Mouse (Mus musculus) right cerebral cortex, postnatal 25 days (tissue): Measurements from ENCODE around the gene Ptprh.

Experiments
- DNase-seq: peaks from one replicate; pipeline ENCODE4 v3.0.0; 2022

Gene Ptprh

DNA sequence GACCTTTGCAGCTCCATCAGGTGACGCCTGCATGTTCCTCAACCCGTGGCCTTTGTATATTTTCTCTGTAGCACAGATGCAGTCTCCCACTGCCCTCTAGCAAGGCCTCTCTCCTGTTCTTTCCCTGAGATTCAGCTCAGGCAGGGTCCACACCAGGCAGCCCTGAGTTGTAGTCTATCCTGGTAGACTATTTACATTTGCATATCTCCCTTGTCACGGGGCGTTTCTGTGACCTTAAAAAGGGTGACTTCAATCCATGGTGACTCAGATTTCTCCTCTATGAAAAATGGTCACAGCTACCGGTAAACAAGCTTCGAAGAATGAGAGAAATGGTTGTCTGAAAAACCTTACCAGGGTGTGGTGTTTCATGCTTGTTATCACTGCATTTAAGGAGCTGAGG, at the start of gene Ptprh:
TSS of gene Ptprh (minus strand) at position 169 of the 400 bp plus-strand sequence.
- no peak for DNase-seq

DNA sequence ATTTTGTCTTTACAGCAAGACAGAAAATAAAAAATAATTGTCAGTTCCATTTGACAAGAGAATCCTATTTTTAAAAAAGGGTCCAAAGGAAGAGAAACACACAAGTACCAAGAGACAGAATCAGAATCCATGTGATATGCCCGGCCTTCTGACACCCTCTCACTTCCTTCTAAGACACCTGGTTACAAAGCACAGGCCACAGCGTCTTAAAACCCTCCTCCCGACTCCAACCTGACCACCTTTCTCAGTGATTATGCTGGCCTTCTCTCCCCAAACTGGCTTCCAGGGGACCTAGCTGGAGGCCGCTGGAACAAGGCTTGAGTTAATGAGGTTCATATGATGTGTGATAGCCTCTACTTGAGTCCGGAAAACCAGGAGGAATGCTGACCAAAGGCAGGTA, 49.5 kb upstream of the Ptprh start:
- no peak for DNase-seq

DNA sequence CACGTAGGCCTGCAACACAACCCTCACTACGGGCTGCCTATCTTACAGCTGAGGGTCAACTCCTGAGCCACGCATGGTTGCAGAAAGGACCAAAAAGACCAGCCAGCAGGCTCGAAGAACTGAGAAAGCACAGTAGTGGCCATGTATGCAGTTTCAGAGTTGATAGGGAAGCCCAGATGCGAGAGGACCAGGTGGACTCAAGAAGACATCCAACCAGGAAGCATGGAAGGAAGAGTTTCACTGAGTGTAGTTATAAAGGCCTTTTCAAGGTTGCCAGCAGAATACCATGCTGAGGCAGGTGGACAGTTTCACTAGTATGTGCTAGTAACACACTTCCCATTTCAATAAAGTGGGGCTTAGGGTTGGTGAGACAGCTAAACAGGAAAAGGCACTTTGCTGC, 48.9 kb upstream of the Ptprh start:
- no peak for DNase-seq

DNA sequence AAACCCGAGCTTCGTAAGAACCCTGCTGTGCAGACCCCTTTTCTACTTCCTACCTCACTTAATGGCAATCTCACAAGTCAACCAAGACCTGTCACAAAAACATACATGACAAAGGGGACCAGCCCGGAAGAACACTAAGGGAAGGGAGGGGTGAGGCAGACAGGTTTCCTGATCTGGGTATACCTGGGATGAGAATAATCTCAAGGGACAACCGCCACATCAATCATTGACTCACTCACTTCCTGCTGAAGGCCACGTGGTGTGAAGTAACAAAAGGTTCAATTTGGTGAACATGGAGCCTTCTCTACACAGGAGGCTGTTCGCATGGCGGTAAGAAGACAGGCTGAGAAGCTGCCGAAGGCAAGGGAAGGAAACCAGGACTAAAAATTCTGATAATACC, 47.7 kb upstream of the Ptprh start:
- no peak for DNase-seq

DNA sequence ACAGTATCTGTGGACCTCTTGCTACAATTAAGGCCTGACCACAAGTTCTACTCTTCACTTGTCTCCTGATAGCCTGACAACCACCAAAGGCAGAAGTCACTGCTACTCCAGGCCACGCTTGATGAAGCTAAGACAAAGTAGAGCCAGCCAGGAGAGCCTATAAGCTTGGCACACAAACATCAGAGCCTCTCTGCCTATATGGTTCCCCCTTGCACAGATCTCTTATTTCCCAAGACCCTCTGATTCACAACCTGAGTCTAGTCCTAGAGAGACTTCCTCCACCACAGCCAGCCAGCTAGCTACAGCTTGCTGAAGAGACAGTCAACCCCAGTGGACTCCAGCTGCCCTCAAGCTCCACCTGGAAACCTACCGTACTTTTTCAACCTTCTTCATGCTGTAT, 44.2 kb upstream of the Ptprh start:
- no peak for DNase-seq

DNA sequence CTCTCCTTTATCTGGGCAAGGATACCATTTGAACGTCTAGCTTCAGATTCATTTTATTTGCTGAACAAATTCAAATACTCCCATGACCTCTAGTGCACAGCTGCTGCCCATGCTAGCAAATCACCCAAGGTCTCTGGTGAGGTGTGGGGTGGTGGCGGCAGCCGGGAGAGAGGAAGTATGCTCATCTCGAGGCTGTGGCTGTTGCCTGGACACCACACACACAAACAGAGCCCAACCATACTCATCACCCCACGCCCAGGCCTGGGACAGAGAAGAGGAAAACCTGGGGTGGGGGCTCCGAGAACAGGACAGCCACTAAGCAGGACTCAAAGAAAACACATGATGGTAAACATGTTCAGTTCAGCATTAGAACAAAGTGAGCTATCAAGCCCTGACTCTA, 43.5 kb upstream of the Ptprh start:
- no peak for DNase-seq

- DNase-seq: no peak
These were observed 43.0 kb upstream of the Ptprh start for GRCm38 (mm10) chr7:4646806-4647205.

- DNase-seq: no peak
These were observed 39.4 kb upstream of the Ptprh start for GRCm38 (mm10) chr7:4643225-4643624.

GRCm38 (mm10) chr7:4641956-4642355, 38.1 kb upstream of the Ptprh start:
- no peak for DNase-seq

DNA sequence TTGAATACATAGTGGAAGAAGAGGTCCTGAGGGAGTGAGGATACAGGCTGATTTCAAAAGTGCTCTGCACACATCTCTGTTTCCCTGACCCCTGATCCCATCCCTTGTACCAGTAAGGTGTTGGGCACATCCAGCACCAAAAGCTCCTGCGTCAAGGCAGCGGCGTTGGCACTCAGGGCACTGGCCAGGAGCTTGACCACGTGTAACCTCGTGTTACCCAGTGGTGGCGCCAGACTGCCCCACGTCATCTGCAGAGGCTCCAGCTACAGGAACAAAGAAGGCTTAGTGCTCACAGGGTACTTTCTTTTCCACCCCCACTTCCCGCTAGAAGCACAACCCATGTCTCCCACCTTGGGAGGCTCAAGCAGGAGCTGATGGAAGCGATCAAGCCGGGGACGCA, 37.3 kb upstream of the Ptprh start:
- no peak for DNase-seq

DNA sequence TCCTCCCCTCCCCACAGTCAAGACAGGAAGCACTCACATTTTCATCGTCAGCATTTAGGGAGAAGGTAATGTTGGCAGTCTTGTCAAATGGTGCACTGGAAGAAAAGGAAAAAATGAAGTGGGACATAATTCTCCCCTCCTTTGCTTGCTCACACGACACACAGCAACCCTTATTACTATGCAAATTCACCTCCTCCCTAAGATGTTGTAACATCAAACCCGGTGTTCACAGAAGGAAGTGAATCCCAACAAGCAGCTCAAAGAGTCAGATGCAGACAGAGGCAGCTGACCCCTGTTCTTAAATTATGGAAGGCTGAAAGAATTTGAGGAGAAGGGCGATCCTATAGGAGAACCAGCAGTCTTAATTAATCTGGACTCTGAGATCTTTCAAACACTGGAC, 32.3 kb upstream of the Ptprh start:
- DNase-seq: no peak

- DNase-seq: no peak
These were observed 27.2 kb upstream of the Ptprh start, which contains the start of gene Tmem86b for GRCm38 (mm10) chr7:4631031-4631430. Tmem86b (minus strand) TSS chr7:4631422.

GRCm38 (mm10) chr7:4630198-4630597, 26.4 kb upstream of the Ptprh start:
- no peak for DNase-seq

DNA sequence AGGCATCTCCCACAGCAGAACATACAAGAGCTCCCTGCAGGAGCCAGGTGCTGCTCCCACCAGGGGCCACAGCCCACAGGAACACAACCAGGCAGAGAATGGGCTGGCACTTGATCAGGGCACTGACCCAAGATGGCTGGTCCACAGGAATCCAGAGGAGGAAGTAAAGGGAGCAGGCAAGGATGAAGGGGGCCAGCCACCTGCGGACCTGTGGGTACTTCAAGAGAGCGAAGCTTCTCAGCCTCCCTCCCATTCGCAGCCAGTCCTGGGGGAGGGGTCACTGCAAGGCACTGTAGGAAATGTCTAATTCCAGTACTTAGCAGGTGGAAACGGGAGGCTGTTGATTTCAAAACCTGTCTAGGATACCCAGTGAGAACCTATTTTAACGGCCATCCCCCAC, 25.7 kb upstream of the Ptprh start:
- DNase-seq: no peak

GRCm38 (mm10) chr7:4625928-4626327, 22.1 kb upstream of the Ptprh start:
- no peak for DNase-seq

DNA sequence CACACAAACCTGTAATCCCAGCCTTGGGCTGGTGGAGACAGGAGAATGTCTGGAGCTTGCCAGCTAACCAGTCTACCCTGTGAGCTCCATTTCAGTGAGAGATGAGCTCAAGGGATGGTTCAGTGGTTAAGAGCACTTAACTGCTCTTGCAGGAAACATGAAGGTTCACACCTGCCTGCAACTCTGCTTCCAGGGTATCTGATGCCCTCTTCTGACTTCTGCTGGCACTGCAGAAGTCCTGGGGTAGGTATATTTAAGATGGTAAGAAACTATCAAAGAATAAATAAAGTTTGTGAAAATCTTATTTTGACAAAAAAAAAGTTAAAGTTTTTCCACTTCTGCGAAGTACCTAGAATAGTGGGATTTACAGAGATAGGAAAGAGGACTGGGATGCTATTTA, 20.5 kb upstream of the Ptprh start:
- no peak for DNase-seq

DNA sequence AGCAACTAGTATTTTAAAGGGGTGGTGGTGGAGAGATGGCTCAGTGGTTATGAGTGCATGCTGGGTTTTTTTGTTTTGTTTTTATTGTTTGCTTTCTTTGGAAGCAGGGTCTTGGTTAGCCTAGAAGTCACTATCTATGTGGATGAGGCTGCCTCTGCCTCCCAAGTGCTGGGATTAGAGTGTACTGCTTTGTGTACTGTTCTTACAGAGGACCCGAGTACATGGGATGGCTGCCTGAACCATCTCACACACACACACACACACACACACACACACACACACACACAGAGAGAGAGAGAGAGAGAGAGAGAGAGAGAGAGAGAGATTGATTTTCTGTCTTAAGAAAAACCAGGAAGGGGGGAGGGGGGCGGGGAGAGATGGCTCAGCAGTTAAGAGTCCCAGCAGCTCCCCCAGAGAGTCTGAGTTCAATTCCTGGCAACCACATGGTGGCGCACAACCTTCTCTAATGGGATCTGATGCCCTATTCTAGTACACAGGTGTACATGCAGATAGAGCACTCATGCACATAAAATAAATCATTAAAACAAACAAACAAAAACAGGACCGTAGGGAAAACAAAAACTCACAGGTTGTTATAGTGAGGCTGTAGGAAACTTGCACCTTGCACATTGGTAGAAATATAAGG, 19.8 kb upstream of the Ptprh start:
- DNase-seq: no peak

GRCm38 (mm10) chr7:4619979-4620378, 16.1 kb upstream of the Ptprh start:
- no peak for DNase-seq

GRCm38 (mm10) chr7:4613740-4614403, 10.0 kb upstream of the Ptprh start:
- DNase-seq: no peak

- DNase-seq: no peak
These were observed 9.1 kb upstream of the Ptprh start for GRCm38 (mm10) chr7:4612956-4613355.

DNA sequence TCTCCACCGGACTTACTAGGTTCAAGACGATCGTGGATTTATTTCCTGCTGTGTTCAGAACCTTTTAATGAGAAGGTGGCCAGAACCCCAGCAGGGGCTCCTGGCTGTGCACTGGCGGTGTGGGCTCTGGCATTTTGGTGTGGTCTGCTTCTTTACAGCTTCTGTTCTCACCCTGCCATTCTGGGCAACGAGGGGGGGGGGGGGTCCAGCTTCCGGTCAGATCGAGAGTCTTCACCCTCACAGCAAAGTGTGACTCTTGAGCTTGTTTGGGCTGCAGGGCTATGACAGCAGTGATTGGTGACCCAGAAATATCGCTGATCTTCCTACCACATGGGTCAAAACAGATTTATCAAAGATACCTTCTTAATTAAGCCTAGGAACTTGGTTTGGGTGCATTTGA, 8.5 kb upstream of the Ptprh start:
- DNase-seq: no peak

GRCm38 (mm10) chr7:4611921-4612341, 8.1 kb upstream of the Ptprh start:
- no peak for DNase-seq

DNA sequence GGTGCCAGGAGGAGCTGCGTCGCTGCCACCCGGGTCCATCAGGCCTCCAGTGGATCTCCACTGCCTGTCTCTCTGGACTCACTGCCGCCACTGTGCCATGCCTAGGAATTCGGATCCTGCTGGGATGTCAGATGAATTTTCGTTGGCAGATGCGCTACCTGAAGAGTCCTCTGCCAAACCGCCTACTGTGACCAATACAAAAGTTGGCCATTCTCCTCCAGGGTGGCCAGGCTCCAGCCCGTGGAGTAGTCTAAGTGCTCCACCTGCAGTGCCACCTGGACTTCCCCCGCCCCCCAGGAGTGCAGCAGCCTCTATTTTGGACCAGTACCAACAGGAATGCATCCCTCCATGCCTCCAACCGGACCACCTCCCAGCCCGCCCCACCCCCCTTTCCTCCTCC, 7.7 kb upstream of the Ptprh start:
- no peak for DNase-seq

DNA sequence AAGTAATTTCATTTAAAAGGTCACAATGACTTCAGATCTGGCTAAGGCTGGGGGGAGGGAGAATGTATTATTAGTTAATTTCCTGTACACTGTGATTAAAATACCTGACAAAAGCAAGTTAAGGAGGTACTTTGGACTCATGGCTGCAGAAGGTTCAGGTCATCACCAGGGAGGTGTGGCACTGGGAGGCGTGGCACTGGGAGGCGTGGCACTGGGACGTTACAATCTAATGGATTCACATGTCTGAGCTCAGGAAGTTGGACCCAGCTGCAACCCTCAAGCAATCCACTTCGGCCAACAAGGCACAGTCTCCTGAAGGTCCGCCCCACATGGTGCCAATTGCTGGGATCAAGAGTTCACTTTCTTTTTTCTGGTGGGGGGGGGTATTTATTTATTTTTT, 4.2 kb upstream of the Ptprh start:
- DNase-seq: no peak

GRCm38 (mm10) chr7:4602969-4603368, 872 bp downstream of the Ptprh start:
- no peak for DNase-seq
